Mouse (Mus musculus): ENCODE data around the gene Olfr450.

GRCm38 (mm10) chr6:42784793-42785192 is 26.9 kb upstream of the Olfr450 start, which contains the start of gene Olfr452:
- no peak for TF ChIP-seq CTCF (IDR thresholded peaks at IDR 0.05; ENCODE audit: low read depth, low read length)
- TF ChIP-seq TAL1 (conservative IDR thresholded peaks at IDR 0.05; ENCODE audit: low read depth, low read length), result no peak
- no peak for TF ChIP-seq GATA1 (IDR thresholded peaks at IDR 0.05; ENCODE audit: borderline replicate concordance, low read length)
- no peak for TF ChIP-seq GATA2 (IDR thresholded peaks at IDR 0.05; ENCODE audit: borderline replicate concordance, low read depth, low read length)
- TF ChIP-seq POLR2AphosphoS5 (IDR thresholded peaks at IDR 0.05; ENCODE audit: insufficient replicate concordance, low read depth, low read length), result no peak

Data from G1E (cell line).